Mouse (Mus musculus) embryo, embryonic 10 days (tissue): ENCODE data around the gene Olfr24.
"Not testable (repeated sequence)": the region's sequence is repeated elsewhere in the genome, so short reads cannot be mapped to it uniquely, and the experiment has no call there.

Experiments
- DNase-seq: peaks from one replicate; pipeline ENCODE4 v3.0.0-alpha.2; 2015; ENCODE audit warnings: low spot score

Gene Olfr24

GRCm38 (mm10) chr9:18763896-18764295 lies at the start of gene Olfr24:
Olfr24 (minus strand) TSS chr9:18763996.
- no peak for DNase-seq

- DNase-seq, result no peak
These were observed 21.5 kb upstream of the Olfr24 start for GRCm38 (mm10) chr9:18785316-18785715.

GRCm38 (mm10) chr9:18779476-18779875 lies 15.7 kb upstream of the Olfr24 start:
- DNase-seq, result no peak

GRCm38 (mm10) chr9:18778981-18779380 lies 15.2 kb upstream of the Olfr24 start:
- no peak for DNase-seq

- no peak for DNase-seq
These were observed 8.2 kb downstream of the Olfr24 start for GRCm38 (mm10) chr9:18755595-18755994.

GRCm38 (mm10) chr9:18744639-18745038 lies 19.2 kb downstream of the Olfr24 start:
- peak; percentile 23 for DNase-seq

GRCm38 (mm10) chr9:18734177-18734576 lies 29.6 kb downstream of the Olfr24 start:
- not testable (repeated sequence) for DNase-seq

GRCm38 (mm10) chr9:18722712-18723099 lies 41.1 kb downstream of the Olfr24 start:
- no peak for DNase-seq

GRCm38 (mm10) chr9:18721931-18722711 lies 41.7 kb downstream of the Olfr24 start:
- DNase-seq, result peak; percentile 42

- peak; percentile 50 for DNase-seq
These were observed 42.8 kb downstream of the Olfr24 start for GRCm38 (mm10) chr9:18721011-18721410.

- DNase-seq, result no peak
These were observed 58.2 kb downstream of the Olfr24 start for GRCm38 (mm10) chr9:18705628-18706027.
